In the genomic region with DNA sequence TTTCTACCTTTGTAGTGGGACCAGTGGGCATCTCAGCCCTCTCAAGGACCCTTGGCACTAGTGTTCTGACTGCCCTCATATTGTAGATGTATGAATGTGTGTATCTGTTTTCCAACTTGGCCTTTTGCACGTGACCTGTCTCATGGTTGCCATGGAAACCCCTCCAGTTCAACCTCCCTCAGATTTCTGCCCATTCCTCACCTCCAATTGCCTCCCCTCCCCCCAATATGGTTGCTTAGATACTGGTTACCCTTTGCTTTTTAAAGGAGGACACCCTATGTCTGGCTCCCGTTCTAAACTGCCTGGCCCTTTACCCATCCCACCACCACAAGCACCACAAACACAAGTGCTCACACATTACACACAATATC, we compare ENCODE assay signal across 9 mouse cellular contexts. TPM values are rescaled to one million over a fixed set of nuclear protein-coding genes. Genes with fewer than 3 reads are reported as not detected.
DNase-seq lines count a peak whose midpoint lies in the region; ATAC-seq and TF ChIP-seq lines count a peak whose summit lies in the region.
"Had no signal": no experiment of that assay in that cellular context is flagged by ENCODE, and none has a peak within 500 bp of the region (broad histone marks: within the 10 kb centered on the region; RNA-seq: fewer than 3 reads in every experiment).

No protein-coding gene starts in this region.

- H3K4me2 ChIP-seq in forebrain, embryonic 14.5 days (ENCODE audit: low read length): peak overlapping the region; percentile 76

- H3K27me3 ChIP-seq in ES-Bruce4 (ENCODE audit: control insufficient read depth, insufficient read depth, low read length, poor library complexity, severe bottlenecking): no peaks in the 10 kb centered on the region
- no peaks in the 10 kb centered on the region for H3K27me3 ChIP-seq in forebrain, embryonic 14.5 days (replicated peaks; ENCODE audit: control insufficient read depth, insufficient read depth, low read length)

- peak overlapping the region; percentile 46; the same call in 1 of the 2 replicates for H3K9ac ChIP-seq in ES-Bruce4 (ENCODE audit: low read depth, poor library complexity, severe bottlenecking)
- H3K9ac ChIP-seq in forebrain, embryonic 14.5 days (ENCODE audit: low read length): peak overlapping the region; percentile 81

- intact Hi-C loops in gastrocnemius, adult 2 months (cut with DNase I): no loop called here

- no peak for DNase-seq in gastrocnemius, adult 2 months
- no peak for DNase-seq in gastrocnemius, adult 18-20 months (ENCODE audit: low spot score)
- DNase-seq in forebrain, embryonic 14.5 days (ENCODE audit: low spot score): peak; percentile 85
- peak; percentile 67 for DNase-seq in mesoderm, embryonic 11.5 days (ENCODE audit: low read depth, low spot score)
- no peak for DNase-seq in urinary bladder, postnatal 14 days (ENCODE audit: low spot score)
- DNase-seq in ovary, postnatal 36 days (ENCODE audit: low spot score): no peak
- DNase-seq in testis, postnatal 10 days (ENCODE audit: low spot score): no peak

- H3K36me3 ChIP-seq in ES-Bruce4 (ENCODE audit: control insufficient read depth, insufficient read depth, low read length, poor library complexity, severe bottlenecking): no peaks in the 10 kb centered on the region
- H3K36me3 ChIP-seq in forebrain, embryonic 14.5 days (ENCODE audit: control insufficient read depth, insufficient read depth, low read length): peaks cover 8% of the 10 kb centered on the region; the same call in 1 of the 2 replicates

- no peak for TF ChIP-seq EP300 in ES-Bruce4 (IDR thresholded peaks at IDR 0.05; ENCODE audit: insufficient read depth, low read depth, low read length)

- no peaks in the 10 kb centered on the region for H3K9me3 ChIP-seq in ES-Bruce4 (replicated peaks; ENCODE audit: control insufficient read depth, insufficient read depth, low read length, poor library complexity, severe bottlenecking)
- H3K9me3 ChIP-seq in forebrain, embryonic 14.5 days (replicated peaks; ENCODE audit: control insufficient read depth, low read length): no peaks in the 10 kb centered on the region

- no peaks in the 10 kb centered on the region for H3K4me1 ChIP-seq in ES-Bruce4 (ENCODE audit: control insufficient read depth, insufficient read depth, low read length)
- peaks cover 9% of the 10 kb centered on the region for H3K4me1 ChIP-seq in forebrain, embryonic 14.5 days (ENCODE audit: control insufficient read depth, insufficient read depth, low read length)

- peak overlapping the region; percentile 85; the same call in 1 of the 2 replicates for H3K27ac ChIP-seq in gastrocnemius, adult 2 months
- H3K27ac ChIP-seq in ES-Bruce4 (ENCODE audit: insufficient read depth, low read length): no peak overlapping the region
- peak overlapping the region; percentile 86 for H3K27ac ChIP-seq in forebrain, embryonic 14.5 days (ENCODE audit: low read depth, low read length)

- peak; percentile 44 for ATAC-seq in forebrain, embryonic 14.5 days

- TF ChIP-seq CTCF in gastrocnemius, adult 2 months (IDR thresholded peaks at IDR 0.05): no peak
- no peak for TF ChIP-seq CTCF in ES-Bruce4 (IDR thresholded peaks at IDR 0.05; ENCODE audit: low read depth, low read length)

- no peak for TF ChIP-seq POLR2A in ES-Bruce4 (IDR thresholded peaks at IDR 0.05; ENCODE audit: insufficient read depth, low read length)

- H3K4me3 ChIP-seq in gastrocnemius, adult 2 months: peak overlapping the region; percentile 81
- peak overlapping the region; percentile 86 for H3K4me3 ChIP-seq in ES-Bruce4 (ENCODE audit: low read depth, low read length)
- peak overlapping the region; percentile 73 for H3K4me3 ChIP-seq in forebrain, embryonic 14.5 days (ENCODE audit: low read depth, low read length)

- WGBS in forebrain, embryonic 14.5 days: 7% methylated on average over 2 of the region's 2 CpGs

RNA-seq across cellular contexts. Expression of a gene that starts 1.3 kb away (rescaled TPM):
- total RNA-seq in gastrocnemius, adult 2 months (2021): 10 to 100 TPM; 26.7 to 84.7 TPM
- 10 to 100 TPM; 55.0 to 93.3 TPM for total RNA-seq in gastrocnemius, adult 18-20 months (2021)
- 88.6 and 89.9 TPM in 2 replicates for polyA plus RNA-seq in ES-Bruce4 (2011; ENCODE audit: insufficient read depth, insufficient read length, low read depth, missing spikeins)
- 355 and 413 TPM in 2 replicates for polyA plus RNA-seq in forebrain, embryonic 14.5 days (2014; fragmentation: Nextera tagmentation; extraction: Ambion mirVana)
- polyA plus RNA-seq: C2C12 had no signal

RNA-seq across cellular contexts. Expression of a gene that starts 28.1 kb away (rescaled TPM):
- total RNA-seq in gastrocnemius, adult 2 months (2021): 1 to 10 TPM in 1 of 2 experiments, under 1 TPM in 1; 0.82 to 1.7 TPM
- 1 to 10 TPM; 2.4 to 3.8 TPM for total RNA-seq in gastrocnemius, adult 18-20 months (2021)
- not detected in 2 replicates for polyA plus RNA-seq in ES-Bruce4 (2011; ENCODE audit: insufficient read depth, insufficient read length, low read depth, missing spikeins)
- 5.2 and 6.2 TPM in 2 replicates for polyA plus RNA-seq in forebrain, embryonic 14.5 days (2014; fragmentation: Nextera tagmentation; extraction: Ambion mirVana)
- polyA plus RNA-seq: C2C12 had no signal

RNA-seq across cellular contexts. Expression of a gene that starts 52.4 kb away (rescaled TPM):
- under 1 TPM; 0.48 to 0.73 TPM for total RNA-seq in gastrocnemius, adult 2 months (2021)
- under 1 TPM; 0.27 to 0.64 TPM for total RNA-seq in gastrocnemius, adult 18-20 months (2021)
- polyA plus RNA-seq in ES-Bruce4 (2011; ENCODE audit: insufficient read depth, insufficient read length, low read depth, missing spikeins): 1.9 and 2.8 TPM in 2 replicates
- polyA plus RNA-seq in forebrain, embryonic 14.5 days (2014; fragmentation: Nextera tagmentation; extraction: Ambion mirVana): 0.05 TPM in 1 of 2 replicates, not detected in the other
- polyA plus RNA-seq: C2C12 had no signal

RNA-seq across cellular contexts. Expression of a gene that starts 55.1 kb away (rescaled TPM):
- total RNA-seq in gastrocnemius, adult 2 months (2021): not detected
- total RNA-seq in gastrocnemius, adult 18-20 months (2021): not detected
- polyA plus RNA-seq in ES-Bruce4 (2011; ENCODE audit: insufficient read depth, insufficient read length, low read depth, missing spikeins): 3.8 and 4.0 TPM in 2 replicates
- polyA plus RNA-seq in forebrain, embryonic 14.5 days (2014; fragmentation: Nextera tagmentation; extraction: Ambion mirVana): 11.3 and 15.0 TPM in 2 replicates
- polyA plus RNA-seq: C2C12 had no signal

Comparison
In these comparisons a context has a peak if more than half of its experiments do, and no peak if none do; other contexts are left out.
1. DNase-seq: peak in forebrain, embryonic 14.5 days (single experiment) and mesoderm, embryonic 11.5 days (single experiment); none in gastrocnemius, adult 2 months (single experiment), gastrocnemius, adult 18-20 months (single experiment), urinary bladder, postnatal 14 days (single experiment), ovary, postnatal 36 days (single experiment) and testis, postnatal 10 days (single experiment).
2. Peak in every context shown above with its lines, with median percentiles within 50 percentile points of each other: H3K4me3 ChIP-seq.